Mouse (Mus musculus) T-helper 1 cell (primary cell): ENCODE results near the gene Capn8.
"Not testable (repeated sequence)": the region's sequence is repeated elsewhere in the genome, so short reads cannot be mapped to it uniquely, and the experiment has no call there.

Experiments
- in situ Hi-C: fragments of 300-600 bp; cut with MboI, MseI; formaldehyde crosslinking; loops from one replicate; pipeline ENCODE4 v1.15.1; 2025; ENCODE audit warnings: high pct_unique_total_duplicates

Gene Capn8

DNA sequence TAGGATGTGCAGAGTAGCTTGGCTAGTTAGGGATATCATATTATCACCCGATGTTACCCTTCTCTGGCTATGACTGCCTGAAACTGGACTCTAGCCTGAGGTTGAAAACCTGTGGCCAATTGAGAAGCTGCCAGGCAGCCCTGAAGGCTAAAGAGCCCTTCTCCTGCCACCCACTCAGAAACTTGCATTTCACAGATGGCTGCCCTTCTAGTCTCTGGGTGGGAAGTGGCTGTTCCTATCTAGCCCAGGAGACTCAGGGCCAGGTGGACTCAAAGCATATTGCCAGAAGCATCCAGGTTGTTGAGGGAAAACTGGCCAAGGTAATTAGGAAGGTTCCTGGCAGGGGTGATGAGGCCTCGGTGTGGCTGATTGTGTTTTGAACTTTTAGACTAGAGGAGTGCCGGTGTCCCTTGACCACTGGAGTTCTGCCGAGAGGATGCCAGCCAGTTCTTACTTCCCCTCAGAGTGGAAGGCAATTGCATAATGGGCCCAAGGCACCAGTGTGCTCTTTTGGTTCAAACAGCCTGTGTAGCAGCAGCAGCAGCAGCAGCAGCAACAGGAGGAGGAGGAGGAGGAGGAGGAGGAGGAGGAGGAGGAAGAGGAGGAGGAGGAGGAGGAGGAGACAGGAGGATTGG, 45.0 kb downstream of the Capn8 start:
- in situ Hi-C loops, result no loop called here

DNA sequence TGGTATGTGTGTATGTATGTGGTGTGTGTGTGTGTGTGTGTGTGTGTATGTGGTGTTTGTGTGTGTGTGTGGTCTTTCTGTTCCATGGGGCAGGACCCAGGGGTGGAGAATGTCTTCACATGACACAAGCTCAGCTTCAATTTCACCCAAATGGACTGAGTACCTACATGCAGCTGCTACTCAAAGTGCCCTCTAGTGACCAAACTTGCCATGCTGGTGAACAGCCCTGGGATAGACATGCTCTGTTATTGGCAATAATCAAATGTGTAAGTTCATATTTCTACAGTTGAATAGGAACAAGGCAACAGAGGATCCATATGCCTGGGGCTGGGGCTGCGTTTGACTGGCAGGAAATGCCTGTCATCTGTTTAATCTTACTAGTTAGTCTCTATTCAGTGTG, 50.7 kb downstream of the Capn8 start:
- in situ Hi-C loops, result no loop called here

GRCm38 (mm10) chr1:182618200-182618947, 53.6 kb downstream of the Capn8 start:
- in situ Hi-C loops, result no loop called here

- in situ Hi-C loops, result no loop called here
Observed at GRCm38 (mm10) chr1:182620470-182620869, 55.7 kb downstream of the Capn8 start.

- in situ Hi-C loops, result no loop called here
Observed at GRCm38 (mm10) chr1:182621256-182621655, 56.4 kb downstream of the Capn8 start.

GRCm38 (mm10) chr1:182626197-182626596, 61.4 kb downstream of the Capn8 start:
- in situ Hi-C loops, result no loop called here

DNA sequence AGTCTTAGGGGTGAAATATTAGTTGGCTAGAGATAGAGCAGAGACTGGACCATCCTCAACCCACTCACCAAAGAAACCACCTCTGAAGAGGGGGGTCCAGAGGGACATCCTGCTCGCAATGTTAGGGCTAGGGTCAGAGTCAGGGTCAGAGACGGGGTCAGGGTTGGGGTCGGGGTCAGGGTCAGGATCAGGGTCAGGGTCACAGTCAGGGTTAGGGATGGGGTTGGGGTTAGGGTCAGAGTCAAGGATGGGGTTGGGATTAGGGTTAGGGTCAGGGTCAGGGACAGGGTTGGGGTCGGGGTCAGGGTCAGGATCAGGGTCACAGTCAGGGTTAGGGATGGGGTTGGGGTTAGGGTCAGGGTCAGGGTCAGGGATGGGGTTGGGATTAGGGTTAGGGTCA, 64.4 kb downstream of the Capn8 start:
- in situ Hi-C loops, result no loop called here

DNA sequence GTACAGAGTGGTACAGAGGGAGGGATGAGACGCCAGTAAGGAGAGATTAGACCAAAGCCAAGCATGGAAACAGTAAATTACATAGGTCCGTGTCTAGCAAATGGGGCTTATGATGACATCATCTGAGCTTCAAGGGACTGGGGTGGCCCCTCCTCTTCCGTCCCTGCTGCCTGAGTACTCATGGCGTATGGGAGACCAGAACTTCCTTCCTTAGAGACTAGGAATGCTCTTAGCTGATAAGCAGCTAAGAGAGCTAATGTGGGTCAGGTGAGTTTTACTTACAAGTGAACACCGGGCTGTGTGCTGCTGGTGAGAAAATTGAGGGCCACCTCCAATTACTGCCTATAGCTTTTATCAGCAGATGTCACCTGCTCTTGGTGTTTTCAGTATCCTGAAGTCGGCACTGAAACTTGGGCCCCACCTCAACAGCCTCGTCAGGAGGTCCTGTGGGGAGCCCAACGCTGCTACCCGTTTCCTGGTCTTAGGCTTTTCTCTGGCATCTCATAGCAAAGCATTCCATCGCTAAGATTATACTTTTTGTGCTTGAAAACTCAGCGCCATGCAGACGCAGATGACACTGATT, 69.0 kb downstream of the Capn8 start:
- in situ Hi-C loops, result no loop called here

GRCm38 (mm10) chr1:182639016-182639415, 74.2 kb downstream of the Capn8 start:
- in situ Hi-C loops, result no loop called here

GRCm38 (mm10) chr1:182639456-182639855, 74.6 kb downstream of the Capn8 start:
- in situ Hi-C loops, result no loop called here

GRCm38 (mm10) chr1:182640094-182640493, 75.3 kb downstream of the Capn8 start:
- in situ Hi-C loops, result no loop called here

DNA sequence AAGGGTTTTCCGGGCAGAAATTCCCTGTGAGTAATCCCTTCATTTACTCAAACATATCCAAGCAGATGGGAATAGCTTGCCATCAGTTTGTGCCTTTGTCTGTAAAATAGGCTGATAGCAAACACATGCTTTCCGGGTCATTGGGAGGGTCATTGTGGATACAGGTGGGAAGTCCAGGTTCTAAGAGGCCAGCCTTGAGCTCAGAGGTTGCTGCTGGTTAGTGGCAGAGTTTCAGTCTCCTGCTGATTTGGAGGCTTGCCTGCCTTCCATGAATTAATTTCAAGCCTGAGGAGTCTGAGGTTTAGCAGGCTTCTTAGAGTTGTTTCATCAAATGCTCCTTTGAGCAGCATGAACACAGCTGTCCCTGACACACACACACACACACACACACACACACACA, 78.0 kb downstream of the Capn8 start:
- in situ Hi-C loops, result no loop called here

- in situ Hi-C loops, result not testable (repeated sequence)
Observed at GRCm38 (mm10) chr1:182644418-182644817, 79.6 kb downstream of the Capn8 start.

DNA sequence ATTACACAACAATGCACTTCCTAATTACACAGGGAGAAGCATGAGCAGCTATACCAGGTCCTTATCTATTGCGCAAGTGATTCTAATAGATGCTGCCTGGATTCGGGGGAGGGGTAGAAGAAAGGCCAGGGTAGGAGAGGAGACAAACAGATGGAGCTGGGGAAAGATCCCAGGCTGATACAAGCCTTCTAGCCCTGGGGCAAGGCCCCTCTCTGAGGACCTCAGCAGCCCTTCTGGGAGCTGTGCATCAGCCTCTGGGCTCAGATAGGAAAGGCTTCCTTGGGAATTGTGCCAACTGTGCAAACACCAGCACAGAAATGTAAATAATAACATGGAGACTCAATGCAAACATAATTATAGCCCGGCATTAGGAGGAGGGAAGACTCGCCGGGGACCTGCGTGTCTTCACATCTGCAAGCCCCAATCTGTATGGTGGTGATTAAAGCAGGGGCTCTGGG, 80.4 kb downstream of the Capn8 start:
- in situ Hi-C loops, result no loop called here

GRCm38 (mm10) chr1:182646796-182647195, 82.0 kb downstream of the Capn8 start:
- in situ Hi-C loops, result no loop called here

DNA sequence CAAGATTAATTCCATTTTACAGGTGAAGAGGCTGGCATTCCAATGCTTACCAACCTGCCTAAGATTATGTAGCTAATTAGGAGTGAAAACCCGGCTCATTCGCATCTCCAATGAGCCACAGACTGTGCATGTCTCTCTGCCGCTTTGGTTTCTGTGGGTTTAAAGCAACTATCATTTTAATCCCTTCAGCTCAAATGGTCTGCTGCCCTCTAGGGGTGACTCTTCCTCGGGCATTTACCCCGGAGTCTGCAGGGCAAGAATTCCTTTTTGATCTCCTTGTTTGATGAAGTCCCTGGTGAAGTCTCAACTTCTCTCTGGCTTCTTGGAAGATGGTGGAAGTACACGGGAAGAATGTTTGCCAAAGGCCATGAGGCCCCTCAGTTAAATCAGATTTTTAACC, 93.0 kb downstream of the Capn8 start:
- in situ Hi-C loops, result no loop called here

- in situ Hi-C loops, result no loop called here
Observed at GRCm38 (mm10) chr1:182660365-182660764, 95.6 kb downstream of the Capn8 start.

GRCm38 (mm10) chr1:182663671-182664070, 98.9 kb downstream of the Capn8 start:
- in situ Hi-C loops, result no loop called here

DNA sequence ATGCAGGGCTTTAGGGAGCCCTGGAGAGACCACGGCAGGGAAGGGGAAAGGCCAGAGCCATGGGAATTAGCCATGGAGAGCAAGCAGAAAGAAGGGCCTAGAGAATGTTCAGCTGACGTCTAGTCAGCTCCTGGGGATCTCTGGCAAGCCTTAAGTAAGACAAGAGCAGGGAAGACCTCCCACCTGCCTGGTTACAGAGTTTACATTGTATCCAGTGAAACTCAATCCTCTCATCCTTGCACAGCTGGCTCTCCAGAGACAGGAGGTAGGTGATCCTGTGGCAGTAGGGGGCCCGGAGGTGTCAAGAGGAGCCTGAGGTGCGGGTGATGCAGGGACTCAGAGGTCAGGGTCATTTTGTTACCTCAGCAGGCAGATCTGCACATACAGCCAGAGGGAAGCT, 100.0 kb downstream of the Capn8 start:
- in situ Hi-C loops, result no loop called here

GRCm38 (mm10) chr1:182667281-182667680, 102.5 kb downstream of the Capn8 start:
- in situ Hi-C loops, result no loop called here

DNA sequence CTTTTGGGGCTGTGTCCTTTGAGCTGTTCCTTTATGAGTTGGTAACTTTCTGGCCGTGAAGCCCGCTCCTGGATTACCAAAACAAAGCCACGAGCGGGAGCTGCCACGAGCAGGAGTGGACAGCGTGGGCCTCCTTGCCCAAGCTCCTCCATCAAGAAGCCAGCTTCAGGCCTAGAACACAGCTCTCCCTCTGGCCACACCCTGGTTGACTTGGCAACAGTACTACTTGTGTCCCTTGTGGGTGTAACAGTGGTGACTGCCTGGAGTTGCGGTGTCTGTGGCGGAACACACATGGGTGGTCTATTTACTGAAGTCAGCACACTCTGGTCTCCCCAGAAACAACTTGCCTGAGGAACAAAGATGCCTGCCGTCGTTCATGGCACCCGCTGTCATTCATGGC, 104.9 kb downstream of the Capn8 start:
- in situ Hi-C loops, result no loop called here

GRCm38 (mm10) chr1:182670563-182671342, 105.9 kb downstream of the Capn8 start:
- in situ Hi-C loops, result no loop called here
